Mouse (Mus musculus): ENCODE measurements around the gene Hinfp. TPM values are rescaled to one million over a fixed set of nuclear protein-coding genes. Genes with fewer than 3 reads are reported as not detected.
A peak's percentile ranks its signal among the peaks of the same experiment; 100 is the strongest.

Hinfp gene
- polyA plus RNA-seq, 1 experiment from 2014 or later, result 26.5 TPM

DNA sequence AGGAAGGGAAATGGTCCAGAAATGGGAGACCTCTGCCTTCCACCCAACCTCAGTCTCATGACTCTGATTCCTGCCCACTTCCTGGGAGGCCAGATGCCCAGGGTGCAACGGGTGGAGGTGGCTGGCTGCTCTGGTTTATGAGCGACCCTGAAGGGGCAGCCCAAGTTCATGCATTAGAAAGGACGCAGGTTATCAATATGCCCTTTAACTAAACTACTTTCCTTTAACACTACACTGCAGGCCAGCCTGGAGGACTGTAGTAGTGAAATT is 13.3 kb upstream of the Hinfp start:
- no peaks in the 10 kb centered on the region for H3K9me3 ChIP-seq
- H3K4me1 ChIP-seq, result peaks cover 19% of the 10 kb centered on the region
- no peak overlapping the region for H3K9ac ChIP-seq
- no peak overlapping the region for H3K27ac ChIP-seq
- no peaks in the 10 kb centered on the region for H3K27me3 ChIP-seq
- peak overlapping the region; percentile 92 for H3K4me2 ChIP-seq (replicated peaks)
- H3K4me3 ChIP-seq, result peak overlapping the region; percentile 91
- peaks cover 35% of the 10 kb centered on the region for H3K36me3 ChIP-seq
- 35% methylated on average over 3 of the region's 3 CpGs for WGBS
- ATAC-seq (ENCODE audit: insufficient number of reproducible peaks, insufficient read depth, low FRiP score, low TSS enrichment), result no peak

DNA sequence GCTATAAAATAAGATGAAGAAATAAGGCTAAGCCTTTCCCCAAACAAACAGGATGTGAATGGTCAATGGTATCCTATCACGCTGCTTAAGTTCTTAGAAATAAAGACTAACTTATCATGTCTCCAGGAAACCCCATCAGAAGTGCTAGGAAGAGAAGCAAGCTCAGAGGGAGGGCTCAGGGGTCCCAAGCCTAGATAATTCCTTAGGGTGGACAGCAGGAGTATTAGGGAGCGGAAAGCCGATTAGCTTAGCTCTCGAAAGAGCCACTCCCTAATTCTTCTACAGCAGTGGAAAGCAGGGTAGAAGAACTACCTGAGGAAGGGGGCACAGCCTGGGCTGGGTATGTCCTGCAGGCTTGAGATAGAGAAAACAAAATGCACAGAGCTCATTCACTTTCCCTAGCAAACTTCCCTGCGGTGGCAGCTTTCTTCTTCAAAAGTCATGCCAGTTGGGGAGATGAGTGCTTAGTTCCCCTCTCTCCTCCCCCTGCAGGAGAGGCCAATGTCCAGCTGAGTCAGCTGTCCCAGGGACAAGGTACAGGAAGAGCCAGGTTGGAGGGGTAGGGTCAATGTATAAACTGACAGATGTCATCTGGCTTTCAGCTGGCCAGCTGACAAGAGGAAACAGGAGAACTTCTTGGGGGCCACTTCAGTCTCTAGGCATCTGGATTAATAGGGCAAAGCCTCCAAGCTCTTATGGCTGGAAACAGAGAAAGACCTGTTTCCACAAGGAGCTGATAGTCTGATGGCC is 12.8 kb upstream of the Hinfp start:
- Histone ChIP-seq H3K36me3 (peaks cover 40% of the 10 kb centered on the region), H3K4me1 (peaks cover 19% of the 10 kb centered on the region), H3K27me3 (no peaks in the 10 kb centered on the region), H3K4me2 (replicated peaks) (peak overlapping the region; percentile 92), H3K9me3 (no peaks in the 10 kb centered on the region), H3K4me3 (peak overlapping the region; percentile 91; the same call in 1 of the 2 replicates), H3K27ac (no peak overlapping the region), H3K9ac (no peak overlapping the region)
- ATAC-seq (ENCODE audit: insufficient number of reproducible peaks, insufficient read depth, low FRiP score, low TSS enrichment), result no peak
- 59% methylated on average over 5 of the region's 5 CpGs for WGBS

DNA sequence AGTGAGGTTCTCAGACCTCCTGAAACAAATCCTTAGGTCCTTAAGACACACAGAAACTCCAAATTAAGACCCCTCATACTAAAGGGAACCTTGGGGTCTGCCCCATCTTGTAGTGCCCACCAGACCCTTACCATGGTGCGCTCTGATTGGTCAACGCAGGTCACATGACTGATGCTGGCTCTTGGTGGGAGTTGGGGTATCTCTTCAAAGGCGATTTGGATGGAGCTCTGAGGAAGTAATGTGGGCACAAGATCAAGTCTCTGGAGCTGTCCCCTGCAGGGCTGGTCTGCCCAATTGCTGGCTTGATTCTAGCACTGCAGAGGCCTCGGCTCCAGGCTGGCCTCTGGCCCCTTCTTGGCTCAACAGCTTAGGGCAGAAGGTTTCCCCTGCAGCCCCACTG is 12.0 kb upstream of the Hinfp start:
- H3K4me1 ChIP-seq, result peaks cover 19% of the 10 kb centered on the region
- H3K36me3 ChIP-seq, result peaks cover 47% of the 10 kb centered on the region
- no peak for ATAC-seq (ENCODE audit: insufficient number of reproducible peaks, insufficient read depth, low FRiP score, low TSS enrichment)
- H3K4me2 ChIP-seq (replicated peaks), result no peak overlapping the region
- H3K27me3 ChIP-seq, result no peaks in the 10 kb centered on the region
- no peak overlapping the region for H3K4me3 ChIP-seq
- H3K9me3 ChIP-seq, result no peaks in the 10 kb centered on the region
- WGBS, result 74% methylated on average over 4 of the region's 4 CpGs
- no peak overlapping the region for H3K27ac ChIP-seq
- H3K9ac ChIP-seq, result no peak overlapping the region

DNA sequence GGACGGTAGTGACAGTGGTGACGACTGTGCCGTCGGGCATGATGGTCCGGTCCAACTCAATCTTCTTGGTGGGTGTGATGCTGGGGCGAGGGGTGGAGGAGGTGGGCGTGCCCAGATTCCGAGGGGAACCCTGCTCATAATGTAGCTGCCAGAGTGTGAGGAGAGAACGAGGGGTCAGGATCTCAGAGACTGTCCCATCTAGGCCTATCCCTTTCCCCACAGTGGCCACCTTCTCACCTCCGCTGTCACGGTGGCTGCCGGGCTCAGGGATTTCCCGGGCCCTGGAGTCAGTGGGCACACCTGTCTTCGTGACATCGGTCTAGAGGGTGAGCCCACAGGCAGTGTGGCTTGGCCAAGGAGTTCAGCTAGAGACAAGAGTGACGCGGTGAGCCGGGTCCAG is 9.4 kb upstream of the Hinfp start:
- no peak overlapping the region for H3K9ac ChIP-seq
- peaks cover 15% of the 10 kb centered on the region for H3K4me1 ChIP-seq
- peaks cover 4% of the 10 kb centered on the region; the same call in 1 of the 2 replicates for H3K27me3 ChIP-seq
- peaks cover 48% of the 10 kb centered on the region for H3K36me3 ChIP-seq
- no peak overlapping the region for H3K27ac ChIP-seq
- H3K4me3 ChIP-seq, result no peak overlapping the region
- no peak for ATAC-seq (ENCODE audit: insufficient number of reproducible peaks, insufficient read depth, low FRiP score, low TSS enrichment)
- 94% methylated on average over 18 of the region's 18 CpGs for WGBS
- no peak overlapping the region for H3K4me2 ChIP-seq (replicated peaks)
- no peaks in the 10 kb centered on the region for H3K9me3 ChIP-seq

DNA sequence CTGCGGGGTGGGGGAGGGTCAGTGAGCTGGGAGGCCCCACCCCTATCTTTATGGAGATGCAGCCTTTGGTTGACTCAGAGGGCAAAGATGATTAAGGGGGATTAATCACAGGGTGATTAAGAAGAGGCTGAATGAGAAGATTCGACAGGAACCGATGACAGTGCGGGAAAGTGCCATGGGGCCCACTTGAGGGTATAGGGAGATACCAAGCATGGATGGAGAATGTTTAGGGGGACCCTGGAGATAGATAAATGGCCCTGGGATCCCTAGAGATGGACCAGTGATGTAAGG is 8.7 kb upstream of the Hinfp start:
- Histone ChIP-seq H3K4me3 (no peak overlapping the region), H3K27me3 (peaks cover 4% of the 10 kb centered on the region; the same call in 1 of the 2 replicates), H3K4me1 (peaks cover 12% of the 10 kb centered on the region), H3K36me3 (peaks cover 48% of the 10 kb centered on the region), H3K9ac (no peak overlapping the region), H3K4me2 (replicated peaks) (no peak overlapping the region), H3K27ac (no peak overlapping the region), H3K9me3 (no peaks in the 10 kb centered on the region)
- ATAC-seq (ENCODE audit: insufficient number of reproducible peaks, insufficient read depth, low FRiP score, low TSS enrichment), result no peak
- WGBS, result 74% methylated on average over 4 of the region's 4 CpGs

DNA sequence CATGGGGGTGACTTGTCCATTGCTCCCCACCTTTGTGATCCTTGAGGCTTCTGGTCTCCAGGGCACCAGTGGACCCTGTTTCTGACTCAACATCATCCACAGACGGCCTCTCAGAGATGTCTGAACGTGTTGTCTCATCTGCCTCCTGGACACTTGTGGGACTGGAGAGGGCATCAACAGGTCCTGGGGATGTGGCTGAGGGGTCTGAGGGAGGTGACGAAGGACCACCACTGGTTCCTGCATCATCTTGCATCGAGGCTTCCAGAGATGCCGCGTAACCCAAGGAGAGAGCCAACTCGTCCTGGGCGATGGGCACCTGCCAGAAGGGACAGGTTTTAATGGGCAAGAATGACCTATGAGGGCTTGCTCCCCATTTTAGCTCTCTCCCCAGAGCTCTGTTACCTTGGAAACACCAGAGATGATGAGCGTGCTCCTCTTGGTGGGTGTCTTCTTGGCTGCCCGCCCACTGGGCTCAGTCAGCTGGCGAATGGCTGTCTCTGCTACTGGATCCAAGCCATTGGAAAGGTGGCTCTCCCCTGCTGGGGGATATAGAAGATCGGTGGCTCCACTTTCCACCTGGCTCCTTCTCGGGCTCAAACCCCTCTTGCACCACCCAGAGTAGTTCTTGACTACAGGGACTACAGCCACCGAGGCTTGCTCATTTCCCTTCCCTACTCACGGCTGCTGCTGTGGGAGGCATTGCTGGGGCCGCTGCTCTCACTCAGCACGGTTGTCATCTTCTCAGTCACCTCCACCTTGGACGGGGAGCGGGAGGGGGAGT is 8.2 kb upstream of the Hinfp start:
- Histone ChIP-seq H3K4me1 (peaks cover 6% of the 10 kb centered on the region), H3K9me3 (no peaks in the 10 kb centered on the region), H3K36me3 (peaks cover 48% of the 10 kb centered on the region), H3K9ac (no peak overlapping the region), H3K4me2 (replicated peaks) (no peak overlapping the region), H3K4me3 (no peak overlapping the region), H3K27me3 (peaks cover 4% of the 10 kb centered on the region; the same call in 1 of the 2 replicates), H3K27ac (no peak overlapping the region)
- ATAC-seq (ENCODE audit: insufficient number of reproducible peaks, insufficient read depth, low FRiP score, low TSS enrichment), result no peak
- WGBS, result 81% methylated on average over 19 of the region's 19 CpGs

DNA sequence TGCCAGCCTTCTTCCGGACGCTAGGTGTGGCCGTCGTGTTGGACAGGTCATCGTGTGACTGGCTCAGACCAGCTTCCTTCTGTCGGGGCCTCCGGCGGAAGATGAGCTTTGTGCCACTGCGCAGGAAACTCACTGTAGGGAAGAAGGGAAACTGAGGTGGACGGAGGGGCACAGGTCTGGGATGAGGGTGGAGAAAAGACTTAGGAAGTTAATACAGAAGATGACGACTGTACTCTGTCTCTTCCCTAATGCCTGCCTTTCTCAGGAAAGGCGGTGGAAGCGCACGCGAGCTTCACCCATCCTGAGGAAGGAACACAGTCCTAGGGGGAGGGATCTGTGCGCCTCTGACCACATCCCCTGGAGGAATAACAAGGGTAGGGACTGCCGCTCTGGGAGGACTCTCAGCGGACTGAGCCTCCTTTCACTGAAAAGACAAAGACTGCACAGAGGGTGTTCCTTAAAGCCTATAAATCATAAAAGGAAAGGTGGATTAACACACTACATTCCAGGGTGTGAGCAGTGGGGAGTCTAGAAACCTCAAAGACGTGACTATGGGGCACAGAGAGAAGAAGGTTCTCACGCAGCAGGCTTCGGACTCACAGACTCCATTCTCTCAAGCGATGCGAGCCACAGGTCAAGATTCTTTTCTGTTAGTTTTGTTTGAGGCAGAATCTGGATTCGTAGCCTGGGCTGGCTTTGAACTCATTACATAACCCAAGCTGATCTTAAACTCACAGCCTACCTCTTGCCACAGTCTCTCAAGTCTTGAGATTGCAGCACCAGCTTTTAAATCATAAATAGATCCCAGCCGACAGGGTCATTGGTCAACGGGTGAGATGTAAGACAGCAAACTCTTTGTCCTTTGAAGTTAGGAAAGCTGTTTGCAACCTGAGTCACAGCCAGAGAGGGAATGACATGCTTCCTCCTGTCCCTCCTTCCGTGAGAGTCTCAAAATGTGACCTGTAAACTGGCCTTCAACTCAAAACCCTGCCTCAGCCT is 6.0 kb upstream of the Hinfp start:
- WGBS, result 14% methylated on average over 27 of the region's 27 CpGs
- Histone ChIP-seq H3K9ac (no peak overlapping the region), H3K9me3 (no peaks in the 10 kb centered on the region), H3K27me3 (peaks cover 4% of the 10 kb centered on the region; the same call in 1 of the 2 replicates), H3K36me3 (peaks cover 39% of the 10 kb centered on the region), H3K4me3 (no peak overlapping the region), H3K4me2 (replicated peaks) (peak overlapping the region; percentile 10; the same call in 1 of the 2 replicates), H3K27ac (no peak overlapping the region), H3K4me1 (no peaks in the 10 kb centered on the region)
- no peak for ATAC-seq (ENCODE audit: insufficient number of reproducible peaks, insufficient read depth, low FRiP score, low TSS enrichment)

DNA sequence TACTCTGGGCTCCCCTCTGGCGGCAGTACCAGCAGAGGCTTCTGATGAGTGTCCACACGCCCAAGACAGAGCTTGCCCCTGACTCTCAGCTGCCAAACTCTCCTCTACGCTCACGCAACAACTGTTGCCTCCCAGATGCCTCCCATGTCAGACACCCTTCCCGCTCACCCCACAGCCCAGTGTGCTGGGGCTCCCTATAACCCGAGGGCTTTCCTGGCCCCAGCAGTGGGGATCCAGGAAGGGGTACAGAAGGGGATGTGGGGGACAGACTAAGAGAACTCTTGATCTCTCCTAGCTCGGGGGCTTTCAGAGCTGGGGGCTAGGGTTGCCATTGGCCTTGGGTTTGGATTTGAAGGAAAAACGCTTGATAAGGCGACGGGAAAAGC is 5.3 kb upstream of the Hinfp start:
- 0 out of 2 replicates have a peak overlapping the region, but pooled peaks have one; percentile 10 for H3K4me2 ChIP-seq (replicated peaks)
- H3K36me3 ChIP-seq, result peaks cover 32% of the 10 kb centered on the region
- H3K9ac ChIP-seq, result no peak overlapping the region
- H3K4me1 ChIP-seq, result no peaks in the 10 kb centered on the region
- H3K9me3 ChIP-seq, result no peaks in the 10 kb centered on the region
- WGBS, result 26% methylated on average over 10 of the region's 10 CpGs
- no peak overlapping the region for H3K27ac ChIP-seq
- H3K27me3 ChIP-seq, result peaks cover 4% of the 10 kb centered on the region; the same call in 1 of the 2 replicates
- ATAC-seq (ENCODE audit: insufficient number of reproducible peaks, insufficient read depth, low FRiP score, low TSS enrichment), result no peak
- no peak overlapping the region for H3K4me3 ChIP-seq

DNA sequence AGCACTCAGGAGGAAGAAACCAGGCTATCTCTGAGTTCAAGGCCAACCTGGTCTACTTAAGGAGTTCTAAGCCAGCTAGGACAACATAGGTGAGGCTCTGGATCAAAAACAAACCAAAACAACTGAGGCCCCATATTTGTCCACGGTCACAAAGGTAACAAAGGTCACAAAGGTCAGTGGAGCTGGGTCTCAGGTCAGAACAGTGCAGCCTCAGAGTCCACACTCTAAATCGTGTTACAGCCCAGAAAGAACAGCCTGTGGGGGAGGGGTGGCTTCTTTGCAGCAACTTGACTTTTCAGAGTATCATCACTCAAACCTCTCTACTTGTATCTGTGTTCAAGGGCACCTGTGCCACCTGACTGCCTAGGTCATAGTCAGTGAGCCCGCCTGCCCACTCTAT is 4.3 kb upstream of the Hinfp start:
- 55% methylated on average over 3 of the region's 3 CpGs for WGBS
- H3K9me3 ChIP-seq, result no peaks in the 10 kb centered on the region
- no peak overlapping the region for H3K27ac ChIP-seq
- H3K27me3 ChIP-seq, result peaks cover 4% of the 10 kb centered on the region; the same call in 1 of the 2 replicates
- H3K9ac ChIP-seq, result no peak overlapping the region
- no peak for ATAC-seq (ENCODE audit: insufficient number of reproducible peaks, insufficient read depth, low FRiP score, low TSS enrichment)
- peaks cover 22% of the 10 kb centered on the region for H3K36me3 ChIP-seq
- no peak overlapping the region for H3K4me3 ChIP-seq
- peaks cover 1% of the 10 kb centered on the region for H3K4me1 ChIP-seq
- no peak overlapping the region for H3K4me2 ChIP-seq (replicated peaks)

DNA sequence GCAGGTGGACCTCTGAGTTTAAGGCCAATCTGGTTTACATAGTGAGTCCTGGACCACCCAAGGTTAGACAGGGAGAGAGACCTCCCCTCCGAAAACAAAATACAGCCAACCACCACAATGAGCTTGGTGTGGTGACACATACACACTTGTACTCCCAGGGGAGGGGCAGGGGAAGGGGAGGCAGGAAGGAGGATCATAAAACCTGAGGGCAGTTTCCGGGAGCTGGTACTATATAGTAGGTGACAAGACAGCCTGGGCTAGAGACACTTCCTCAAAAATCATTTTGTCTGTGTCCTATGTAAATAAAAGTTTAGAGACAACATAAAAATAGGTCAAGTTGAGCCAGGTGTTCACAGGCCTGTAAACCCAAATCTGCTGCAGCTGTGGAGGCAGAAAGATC is 1.8 kb upstream of the Hinfp start:
- no peak for ATAC-seq (ENCODE audit: insufficient number of reproducible peaks, insufficient read depth, low FRiP score, low TSS enrichment)
- Histone ChIP-seq H3K9ac (no peak overlapping the region), H3K4me1 (peaks cover 12% of the 10 kb centered on the region), H3K4me3 (no peak overlapping the region), H3K4me2 (replicated peaks) (no peak overlapping the region), H3K27ac (no peak overlapping the region), H3K27me3 (peaks cover 4% of the 10 kb centered on the region; the same call in 1 of the 2 replicates), H3K36me3 (peaks cover 3% of the 10 kb centered on the region), H3K9me3 (no peaks in the 10 kb centered on the region)
- WGBS, result 90% methylated on average over 2 of the region's 2 CpGs

DNA sequence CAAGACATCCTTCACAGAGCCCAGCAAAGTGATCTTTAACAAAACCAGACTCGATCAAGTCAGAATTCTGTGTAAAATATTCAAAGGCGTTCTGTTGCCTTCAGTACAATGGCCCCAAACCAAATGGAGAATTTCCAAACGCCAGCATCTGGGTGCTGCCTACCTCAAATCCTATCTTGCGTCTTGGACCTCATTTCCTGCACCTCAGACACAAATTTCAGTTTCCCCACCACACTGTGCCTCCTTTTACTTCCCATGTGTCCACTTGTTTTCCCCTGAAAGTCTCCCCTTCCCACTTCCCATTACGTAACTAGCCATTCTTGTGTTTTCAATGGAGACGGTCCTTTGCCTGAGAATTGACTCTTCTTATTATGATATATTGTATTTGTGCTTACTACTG is 1.1 kb upstream of the Hinfp start:
- ATAC-seq (ENCODE audit: insufficient number of reproducible peaks, insufficient read depth, low FRiP score, low TSS enrichment), result no peak
- H3K4me3 ChIP-seq, result no peak overlapping the region
- 90% methylated on average over 6 of the region's 6 CpGs for WGBS

More for the DNA sequence above, 1.1 kb upstream of the Hinfp start:
- no peaks in the 10 kb centered on the region for H3K9me3 ChIP-seq
- H3K27ac ChIP-seq, result no peak overlapping the region
- H3K9ac ChIP-seq, result no peak overlapping the region
- no peak overlapping the region for H3K4me2 ChIP-seq (replicated peaks)
- H3K4me1 ChIP-seq, result peaks cover 12% of the 10 kb centered on the region
- peaks cover 4% of the 10 kb centered on the region; the same call in 1 of the 2 replicates for H3K27me3 ChIP-seq
- peaks cover 10% of the 10 kb centered on the region for H3K36me3 ChIP-seq
